Mouse (Mus musculus): Measurements from ENCODE around the gene Ankzf1. TPM values are rescaled to one million over a fixed set of nuclear protein-coding genes. Genes with fewer than 3 reads are reported as not detected.

Gene Ankzf1
- polyA plus RNA-seq, 1 experiment from 2014 or later, result 16.8 TPM

Small RNAs within 50 kb of the gene (microRNA-seq; reads per million reads assigned to microRNA genes)
- gene Gm27943 (ENCODE audit: borderline number of aligned reads), result not detected

Other genes with a start within 250 kb of the Ankzf1 start
- 2.0 and 2.2 TPM in 2 replicates for gene Ihh, start 240.5 kb upstream of the Ankzf1 start, polyA plus RNA-seq (2014; fragmentation: Nextera tagmentation; extraction: Ambion mirVana)
- 10.3 and 11.5 TPM in 2 replicates for gene Nhej1, start 67.0 kb upstream of the Ankzf1 start, polyA plus RNA-seq (2014; fragmentation: Nextera tagmentation; extraction: Ambion mirVana)
- 0.08 and 0.13 TPM in 2 replicates for gene Slc23a3, start 58.3 kb upstream of the Ankzf1 start, polyA plus RNA-seq (2014; fragmentation: Nextera tagmentation; extraction: Ambion mirVana)
- gene Cnppd1, start 49.4 kb upstream of the Ankzf1 start, polyA plus RNA-seq (2014; fragmentation: Nextera tagmentation; extraction: Ambion mirVana), result 35.9 and 41.4 TPM in 2 replicates
- 49.3 and 51.4 TPM in 2 replicates for gene Retreg2, start 49.4 kb upstream of the Ankzf1 start, polyA plus RNA-seq (2014; fragmentation: Nextera tagmentation; extraction: Ambion mirVana)
- 37.0 and 37.6 TPM in 2 replicates for gene Zfand2b, start 23.5 kb upstream of the Ankzf1 start, polyA plus RNA-seq (2014; fragmentation: Nextera tagmentation; extraction: Ambion mirVana)
- gene Abcb6, start 11.8 kb upstream of the Ankzf1 start, polyA plus RNA-seq (2014; fragmentation: Nextera tagmentation; extraction: Ambion mirVana), result 21.7 and 24.5 TPM in 2 replicates
- gene Atg9a, start within 50 bp of the Ankzf1 start, polyA plus RNA-seq (2014; fragmentation: Nextera tagmentation; extraction: Ambion mirVana), result 31.9 and 32.7 TPM in 2 replicates
- gene Glb1l, start 18.7 kb downstream of the Ankzf1 start, polyA plus RNA-seq (2014; fragmentation: Nextera tagmentation; extraction: Ambion mirVana), result 13.0 and 17.6 TPM in 2 replicates
- 97.1 and 103 TPM in 2 replicates for gene Stk16, start 18.7 kb downstream of the Ankzf1 start, polyA plus RNA-seq (2014; fragmentation: Nextera tagmentation; extraction: Ambion mirVana)
- gene Tuba4a, start 27.7 kb downstream of the Ankzf1 start, polyA plus RNA-seq (2014; fragmentation: Nextera tagmentation; extraction: Ambion mirVana), result 59.6 and 76.1 TPM in 2 replicates
- gene A630095N17Rik, start 40.0 kb downstream of the Ankzf1 start, polyA plus RNA-seq (2014; fragmentation: Nextera tagmentation; extraction: Ambion mirVana), result not detected in 2 replicates
- gene Dnajb2, start 44.3 kb downstream of the Ankzf1 start, polyA plus RNA-seq (2014; fragmentation: Nextera tagmentation; extraction: Ambion mirVana), result 20.0 and 21.0 TPM in 2 replicates
- gene Ptprn, start 72.4 kb downstream of the Ankzf1 start, polyA plus RNA-seq (2014; fragmentation: Nextera tagmentation; extraction: Ambion mirVana), result 2.0 and 2.9 TPM in 2 replicates
- 6.0 and 6.9 TPM in 2 replicates for gene Resp18, start 86.3 kb downstream of the Ankzf1 start, polyA plus RNA-seq (2014; fragmentation: Nextera tagmentation; extraction: Ambion mirVana)
- gene Dnpep, start 125.8 kb downstream of the Ankzf1 start, polyA plus RNA-seq (2014; fragmentation: Nextera tagmentation; extraction: Ambion mirVana), result 115 and 128 TPM in 2 replicates
- 159 and 218 TPM in 2 replicates for gene Des, start 168.2 kb downstream of the Ankzf1 start, polyA plus RNA-seq (2014; fragmentation: Nextera tagmentation; extraction: Ambion mirVana)
- gene Speg, start 183.1 kb downstream of the Ankzf1 start, polyA plus RNA-seq (2014; fragmentation: Nextera tagmentation; extraction: Ambion mirVana), result 20.2 and 20.3 TPM in 2 replicates
- 74.2 and 82.9 TPM in 2 replicates for gene Gmppa, start 243.8 kb downstream of the Ankzf1 start, polyA plus RNA-seq (2014; fragmentation: Nextera tagmentation; extraction: Ambion mirVana)

All from embryonic facial prominence, embryonic 14.5 days (tissue).